Mouse (Mus musculus): Measurements from ENCODE around the gene Tnc.

GRCm38 (mm10) chr4:63948066-63948687 is 98.6 kb downstream of the Tnc start:
- no peak for TF ChIP-seq POLR2A (IDR thresholded peaks at IDR 0.05; ENCODE audit: borderline replicate concordance, control insufficient read depth, low read depth, low read length)
- peak; percentile 77 for TF ChIP-seq CTCF (IDR thresholded peaks at IDR 0.05; ENCODE audit: control insufficient read depth, insufficient read depth, low read length)
